ENCODE assay signal across 11 mouse cellular contexts in genomic region chr7:126888852-126889251, GRCm38 (mm10). TPM values are rescaled to one million over a fixed set of nuclear protein-coding genes. Genes with fewer than 3 reads are reported as not detected.
DNase-seq lines count a peak whose midpoint lies in the region; ATAC-seq and TF ChIP-seq lines count a peak whose summit lies in the region.
"Had no signal": no experiment of that assay in that cellular context is flagged by ENCODE, and none has a peak within 500 bp of the region (broad histone marks: within the 10 kb centered on the region; RNA-seq: fewer than 3 reads in every experiment).

No protein-coding gene starts in this region.

- no peaks in the 10 kb centered on the region for H3K27me3 ChIP-seq in heart, embryonic 10.5 days (ENCODE audit: insufficient read depth, poor library complexity, severe bottlenecking)
- H3K27me3 ChIP-seq in midbrain, postnatal 0 days (ENCODE audit: insufficient read depth, low read length) = no peaks in the 10 kb centered on the region
- H3K27me3 ChIP-seq in midbrain, embryonic 14.5 days (ENCODE audit: control insufficient read depth, insufficient read depth, low read length) = no peaks in the 10 kb centered on the region
- H3K27me3 ChIP-seq: hindbrain, embryonic 15.5 days; neural tube, embryonic 12.5 days had no signal

- peaks cover 17% of the 10 kb centered on the region for H3K36me3 ChIP-seq in heart, embryonic 10.5 days
- 0 out of 2 replicates have a peak, but pooled peaks cover 7% of the 10 kb centered on the region for H3K36me3 ChIP-seq in midbrain, postnatal 0 days (ENCODE audit: insufficient read depth, low read length)
- peaks cover 14% of the 10 kb centered on the region for H3K36me3 ChIP-seq in midbrain, embryonic 14.5 days (ENCODE audit: control insufficient read depth, insufficient read depth, low read length)
- H3K36me3 ChIP-seq: hindbrain, embryonic 15.5 days had no signal

- intact Hi-C loops in heart, postnatal 25 days (cut with DNase I) = loop anchor here (5.0 kb wide), 2 partner anchors 43 to 57 kb away; partner anchors contain the start of gene 4930451I11Rik

- H3K4me1 ChIP-seq in heart, embryonic 10.5 days = 0 out of 2 replicates have a peak, but pooled peaks cover 6% of the 10 kb centered on the region
- H3K4me1 ChIP-seq in midbrain, postnatal 0 days (ENCODE audit: insufficient read depth, low read length) = no peaks in the 10 kb centered on the region
- no peaks in the 10 kb centered on the region for H3K4me1 ChIP-seq in midbrain, embryonic 14.5 days (ENCODE audit: control insufficient read depth, insufficient read depth, low read length)
- 0 out of 2 replicates have a peak, but pooled peaks cover 2% of the 10 kb centered on the region for H3K4me1 ChIP-seq in brown adipose tissue, adult 24 weeks (ENCODE audit: control insufficient read depth, insufficient read depth, insufficient read length, low read length)

- 39% methylated on average over 7 of the region's 7 CpGs for WGBS in heart, embryonic 10.5 days
- 60% methylated on average over 7 of the region's 7 CpGs for WGBS in midbrain, postnatal 0 days
- 57% methylated on average over 7 of the region's 7 CpGs for WGBS in midbrain, embryonic 14.5 days

- H3K4me3 ChIP-seq in heart, embryonic 10.5 days = peak overlapping the region; percentile 3; the same call in 1 of the 2 replicates
- H3K4me3 ChIP-seq in midbrain, postnatal 0 days (ENCODE audit: low read depth, low read length) = no peak overlapping the region
- H3K4me3 ChIP-seq in midbrain, embryonic 14.5 days (replicated peaks; ENCODE audit: low read depth, low read length) = no peak overlapping the region
- H3K4me3 ChIP-seq in brown adipose tissue, adult 24 weeks (ENCODE audit: insufficient read depth, low read depth, low read length) = peak overlapping the region; percentile 40; the same call in 1 of the 2 replicates
- H3K4me3 ChIP-seq: hindbrain, embryonic 15.5 days; neural tube, embryonic 12.5 days had no signal

- TF ChIP-seq CTCF in midbrain, postnatal 0 days (IDR thresholded peaks at IDR 0.05) = peak; percentile 47

- H3K9ac ChIP-seq in midbrain, postnatal 0 days (replicated peaks; ENCODE audit: low read length, poor library complexity, severe bottlenecking) = no peak overlapping the region
- no peak overlapping the region for H3K9ac ChIP-seq in midbrain, embryonic 14.5 days (replicated peaks; ENCODE audit: low read length)
- H3K9ac ChIP-seq: hindbrain, embryonic 15.5 days; neural tube, embryonic 12.5 days had no signal

- no peak for DNase-seq in heart, embryonic 10.5 days (ENCODE audit: low spot score)
- no peak for DNase-seq in heart, postnatal 25 days (ENCODE audit: low spot score)
- no peak for DNase-seq in midbrain, postnatal 0 days (ENCODE audit: low spot score)
- no peak for DNase-seq in midbrain, embryonic 14.5 days
- peak; percentile 18 for DNase-seq in retina, embryonic 14.5 days (ENCODE audit: low spot score)
- no peak for DNase-seq in gastrocnemius, postnatal 10 days
- DNase-seq in left cerebral cortex, adult 11 months (ENCODE audit: low spot score) = no peak
- DNase-seq: cerebellum, adult 9-11 months had no signal

- H3K27ac ChIP-seq in heart, embryonic 10.5 days = no peak overlapping the region
- no peak overlapping the region for H3K27ac ChIP-seq in midbrain, postnatal 0 days (ENCODE audit: low read depth, low read length)
- no peak overlapping the region for H3K27ac ChIP-seq in midbrain, embryonic 14.5 days (replicated peaks; ENCODE audit: low read depth, low read length)
- H3K27ac ChIP-seq in brown adipose tissue, adult 24 weeks (replicated peaks; ENCODE audit: low read depth, low read length) = peak overlapping the region; percentile 74
- H3K27ac ChIP-seq: hindbrain, embryonic 15.5 days; neural tube, embryonic 12.5 days had no signal

- ATAC-seq in midbrain, postnatal 0 days (ENCODE audit: low FRiP score) = no peak
- ATAC-seq in midbrain, embryonic 14.5 days (ENCODE audit: low FRiP score, low TSS enrichment) = no peak

- no peaks in the 10 kb centered on the region for H3K9me3 ChIP-seq in heart, embryonic 10.5 days
- no peaks in the 10 kb centered on the region for H3K9me3 ChIP-seq in midbrain, postnatal 0 days (ENCODE audit: low read length)
- H3K9me3 ChIP-seq in midbrain, embryonic 14.5 days (ENCODE audit: control insufficient read depth, low read length) = no peaks in the 10 kb centered on the region
- H3K9me3 ChIP-seq: hindbrain, embryonic 15.5 days; neural tube, embryonic 12.5 days had no signal

- H3K4me2 ChIP-seq in midbrain, postnatal 0 days (ENCODE audit: low read depth, low read length, poor library complexity, severe bottlenecking) = no peak overlapping the region
- H3K4me2 ChIP-seq in midbrain, embryonic 14.5 days (ENCODE audit: low read length) = no peak overlapping the region
- H3K4me2 ChIP-seq: hindbrain, embryonic 15.5 days; neural tube, embryonic 12.5 days had no signal

RNA-seq across cellular contexts. Expression of gene Taok2, which starts 4.3 kb away (rescaled TPM):
- 33.2 and 39.2 TPM in 2 replicates for polyA plus RNA-seq in heart, embryonic 10.5 days (2016; fragmentation: Nextera tagmentation; extraction: Ambion mirVana)
- total RNA-seq in heart, postnatal 25 days (2021) = 10 to 100 TPM; 43.6 to 44.6 TPM
- 143 and 160 TPM in 2 replicates for total RNA-seq in midbrain, postnatal 0 days (2014; rRNA removed)
- polyA plus RNA-seq in midbrain, postnatal 0 days (2015; fragmentation: Nextera tagmentation; extraction: Ambion mirVana) = 45.3 and 47.3 TPM in 2 replicates
- 39.0 and 39.5 TPM in 2 replicates for polyA plus RNA-seq in midbrain, embryonic 14.5 days (2014; fragmentation: Nextera tagmentation; extraction: Ambion mirVana)
- polyA plus RNA-seq in brown adipose tissue, adult 24 weeks (2012; ENCODE audit: insufficient read depth, insufficient read length, missing spikeins) = 17.6 and 22.7 TPM in 2 replicates
- 10 to 100 TPM; 40.2 to 52.3 TPM for total RNA-seq in gastrocnemius, postnatal 10 days (2021)

RNA-seq across cellular contexts. Expression of gene Ino80e, which starts 26.7 kb away (rescaled TPM):
- polyA plus RNA-seq in heart, embryonic 10.5 days (2016; fragmentation: Nextera tagmentation; extraction: Ambion mirVana) = 79.1 and 92.0 TPM in 2 replicates
- total RNA-seq in heart, postnatal 25 days (2021) = 10 to 100 TPM; 17.7 to 18.9 TPM
- total RNA-seq in midbrain, postnatal 0 days (2014; rRNA removed) = 55.0 and 60.3 TPM in 2 replicates
- polyA plus RNA-seq in midbrain, postnatal 0 days (2015; fragmentation: Nextera tagmentation; extraction: Ambion mirVana) = 87.8 and 93.5 TPM in 2 replicates
- polyA plus RNA-seq in midbrain, embryonic 14.5 days (2014; fragmentation: Nextera tagmentation; extraction: Ambion mirVana) = 93.5 and 95.8 TPM in 2 replicates
- polyA plus RNA-seq in brown adipose tissue, adult 24 weeks (2012; ENCODE audit: insufficient read depth, insufficient read length, missing spikeins) = 16.4 and 27.1 TPM in 2 replicates
- total RNA-seq in gastrocnemius, postnatal 10 days (2021) = 10 to 100 TPM; 18.6 to 23.6 TPM

RNA-seq across cellular contexts. Expression of gene Hirip3, which starts 27.1 kb away (rescaled TPM):
- 31.1 and 35.0 TPM in 2 replicates for polyA plus RNA-seq in heart, embryonic 10.5 days (2016; fragmentation: Nextera tagmentation; extraction: Ambion mirVana)
- total RNA-seq in heart, postnatal 25 days (2021) = 1 to 10 TPM; 5.1 to 5.5 TPM
- total RNA-seq in midbrain, postnatal 0 days (2014; rRNA removed) = 6.6 and 10.0 TPM in 2 replicates
- 12.2 and 16.3 TPM in 2 replicates for polyA plus RNA-seq in midbrain, postnatal 0 days (2015; fragmentation: Nextera tagmentation; extraction: Ambion mirVana)
- polyA plus RNA-seq in midbrain, embryonic 14.5 days (2014; fragmentation: Nextera tagmentation; extraction: Ambion mirVana) = 8.0 and 12.8 TPM in 2 replicates
- 6.1 and 7.4 TPM in 2 replicates for polyA plus RNA-seq in brown adipose tissue, adult 24 weeks (2012; ENCODE audit: insufficient read depth, insufficient read length, missing spikeins)
- total RNA-seq in gastrocnemius, postnatal 10 days (2021) = 10 to 100 TPM; 11.9 to 18.1 TPM

RNA-seq across cellular contexts. Expression of gene Tmem219, which starts 33.9 kb away (rescaled TPM):
- 18.6 and 20.7 TPM in 2 replicates for polyA plus RNA-seq in heart, embryonic 10.5 days (2016; fragmentation: Nextera tagmentation; extraction: Ambion mirVana)
- 10 to 100 TPM in 1 of 2 experiments, 1 to 10 TPM in 1; 7.6 to 11.5 TPM for total RNA-seq in heart, postnatal 25 days (2021)
- 22.8 and 24.7 TPM in 2 replicates for total RNA-seq in midbrain, postnatal 0 days (2014; rRNA removed)
- 36.4 and 38.2 TPM in 2 replicates for polyA plus RNA-seq in midbrain, postnatal 0 days (2015; fragmentation: Nextera tagmentation; extraction: Ambion mirVana)
- polyA plus RNA-seq in midbrain, embryonic 14.5 days (2014; fragmentation: Nextera tagmentation; extraction: Ambion mirVana) = 29.2 and 34.9 TPM in 2 replicates
- polyA plus RNA-seq in brown adipose tissue, adult 24 weeks (2012; ENCODE audit: insufficient read depth, insufficient read length, missing spikeins) = 41.9 and 45.2 TPM in 2 replicates
- 10 to 100 TPM; 16.2 to 17.3 TPM for total RNA-seq in gastrocnemius, postnatal 10 days (2021)

RNA-seq across cellular contexts. Expression of gene Kctd13, which starts 39.8 kb away (rescaled TPM):
- polyA plus RNA-seq in heart, embryonic 10.5 days (2016; fragmentation: Nextera tagmentation; extraction: Ambion mirVana) = 15.5 and 21.3 TPM in 2 replicates
- 1 to 10 TPM; 5.3 to 6.8 TPM for total RNA-seq in heart, postnatal 25 days (2021)
- 129 and 150 TPM in 2 replicates for total RNA-seq in midbrain, postnatal 0 days (2014; rRNA removed)
- 166 and 167 TPM in 2 replicates for polyA plus RNA-seq in midbrain, postnatal 0 days (2015; fragmentation: Nextera tagmentation; extraction: Ambion mirVana)
- polyA plus RNA-seq in midbrain, embryonic 14.5 days (2014; fragmentation: Nextera tagmentation; extraction: Ambion mirVana) = 98.6 and 106 TPM in 2 replicates
- 8.8 and 10.9 TPM in 2 replicates for polyA plus RNA-seq in brown adipose tissue, adult 24 weeks (2012; ENCODE audit: insufficient read depth, insufficient read length, missing spikeins)
- total RNA-seq in gastrocnemius, postnatal 10 days (2021) = 1 to 10 TPM; 3.7 to 5.0 TPM

Comparison
In these comparisons a context has a peak if more than half of its experiments do, and no peak if none do; other contexts are left out.
1. H3K4me3 ChIP-seq: peak in heart, embryonic 10.5 days (single experiment) and brown adipose tissue, adult 24 weeks (single experiment); none in midbrain, postnatal 0 days (single experiment) and midbrain, embryonic 14.5 days (single experiment).